Mouse (Mus musculus): ENCODE results near the gene Ttll1.

DNA sequence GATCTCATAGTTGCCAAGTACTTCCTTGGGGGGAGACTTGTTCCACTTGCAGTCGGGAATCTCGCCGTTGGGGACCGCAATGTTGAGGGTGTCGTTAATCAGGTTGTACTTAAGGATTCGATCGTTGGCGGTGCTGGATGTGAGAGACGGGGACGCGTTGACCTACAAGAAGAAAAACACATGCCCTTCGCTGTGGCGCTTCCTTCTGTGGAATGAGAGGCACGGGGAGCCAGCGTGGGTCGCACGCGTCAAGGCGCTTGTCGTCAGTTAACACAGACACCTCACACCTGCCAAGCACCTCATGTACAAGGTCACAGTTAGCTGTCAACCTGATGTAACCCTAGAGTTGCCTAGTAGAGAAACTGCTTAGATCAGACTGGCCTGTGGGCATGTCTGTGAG is 21.2 kb downstream of the Ttll1 start:
- TF ChIP-seq CTCF (IDR thresholded peaks at IDR 0.05; ENCODE audit: low read depth, low read length) (no peak), TAL1 (conservative IDR thresholded peaks at IDR 0.05; ENCODE audit: low read depth, low read length) (no peak)
